In the genomic region with DNA sequence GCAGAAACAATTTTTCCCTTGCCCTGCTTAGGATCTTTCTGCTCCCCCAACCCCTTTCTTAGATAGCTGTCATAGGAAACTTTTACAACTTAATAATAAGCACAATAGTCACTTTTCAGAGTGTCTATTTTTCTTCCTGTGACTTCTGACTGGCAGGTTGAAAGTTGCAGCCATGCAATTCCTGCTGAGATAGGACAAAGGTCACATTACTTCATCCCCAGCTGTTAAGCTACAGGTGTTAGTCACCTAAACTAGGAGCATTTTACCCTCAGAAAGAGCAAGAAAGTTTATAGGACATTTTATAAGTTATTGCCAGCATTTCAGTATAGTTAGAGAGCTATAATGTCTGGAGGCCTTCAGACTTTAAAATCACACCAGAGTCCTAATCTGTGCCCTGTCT, we compare ENCODE assay signal across 28 mouse cellular contexts. TPM values are rescaled to one million over a fixed set of nuclear protein-coding genes. Genes with fewer than 3 reads are reported as not detected.
A peak's percentile ranks its signal among the peaks of the same experiment; 100 is the strongest.
DNase-seq lines count a peak whose midpoint lies in the region; ATAC-seq lines count a peak whose summit lies in the region.
"Had no signal": no experiment of that assay in that cellular context is flagged by ENCODE, and none has a peak within 500 bp of the region (broad histone marks: within the 10 kb centered on the region; RNA-seq: fewer than 3 reads in every experiment).

No protein-coding gene starts in this region.

- no peaks in the 10 kb centered on the region for H3K27me3 ChIP-seq in midbrain, embryonic 11.5 days (ENCODE audit: control insufficient read depth, insufficient read depth, low read length)
- no peaks in the 10 kb centered on the region for H3K27me3 ChIP-seq in midbrain, embryonic 10.5 days (ENCODE audit: low read depth, poor library complexity, severe bottlenecking)
- H3K27me3 ChIP-seq in intestine, embryonic 15.5 days (replicated peaks) = no peaks in the 10 kb centered on the region
- H3K27me3 ChIP-seq: embryonic facial prominence, embryonic 13.5 days; forebrain, embryonic 12.5 days; forebrain, embryonic 15.5 days; hindbrain, embryonic 13.5 days had no signal

- no peak overlapping the region for H3K4me2 ChIP-seq in midbrain, embryonic 11.5 days
- no peak overlapping the region for H3K4me2 ChIP-seq in intestine, embryonic 15.5 days (replicated peaks)
- H3K4me2 ChIP-seq: embryonic facial prominence, embryonic 13.5 days; forebrain, embryonic 12.5 days; forebrain, embryonic 15.5 days; heart, embryonic 11.5 days; hindbrain, embryonic 13.5 days had no signal

- no peaks in the 10 kb centered on the region for H3K36me3 ChIP-seq in midbrain, embryonic 11.5 days (ENCODE audit: control insufficient read depth, insufficient read depth, low read length)
- H3K36me3 ChIP-seq in midbrain, embryonic 10.5 days = no peaks in the 10 kb centered on the region
- H3K36me3 ChIP-seq in intestine, embryonic 15.5 days = no peaks in the 10 kb centered on the region
- H3K36me3 ChIP-seq: embryonic facial prominence, embryonic 10.5 days; embryonic facial prominence, embryonic 13.5 days; forebrain, embryonic 12.5 days; forebrain, embryonic 15.5 days; hindbrain, embryonic 10.5 days; hindbrain, embryonic 13.5 days had no signal

- H3K27ac ChIP-seq in midbrain, embryonic 11.5 days (ENCODE audit: low read depth, low read length) = no peak overlapping the region
- H3K27ac ChIP-seq in midbrain, embryonic 10.5 days (replicated peaks) = no peak overlapping the region
- H3K27ac ChIP-seq in intestine, embryonic 15.5 days = no peak overlapping the region
- H3K27ac ChIP-seq: embryonic facial prominence, embryonic 10.5 days; embryonic facial prominence, embryonic 13.5 days; forebrain, embryonic 12.5 days; forebrain, embryonic 15.5 days; gastrocnemius, adult 2 months; hindbrain, embryonic 10.5 days; hindbrain, embryonic 13.5 days had no signal

- H3K4me1 ChIP-seq in midbrain, embryonic 11.5 days (ENCODE audit: control insufficient read depth, insufficient read depth, low read length) = no peaks in the 10 kb centered on the region
- no peaks in the 10 kb centered on the region for H3K4me1 ChIP-seq in midbrain, embryonic 10.5 days
- H3K4me1 ChIP-seq in intestine, embryonic 15.5 days (replicated peaks) = no peaks in the 10 kb centered on the region
- H3K4me1 ChIP-seq: embryonic facial prominence, embryonic 10.5 days; embryonic facial prominence, embryonic 13.5 days; forebrain, embryonic 12.5 days; forebrain, embryonic 15.5 days; hindbrain, embryonic 10.5 days; hindbrain, embryonic 13.5 days had no signal

- ATAC-seq in midbrain, embryonic 11.5 days (ENCODE audit: low FRiP score) = no peak
- ATAC-seq in intestine, embryonic 15.5 days = peak; percentile 95
- ATAC-seq: activated CD4-positive, CD25-positive, alpha-beta regulatory T cell, adult 4 months; CD4-positive, CD25-positive, alpha-beta regulatory T cell, adult 4 months; forebrain, embryonic 15.5 days; hindbrain, embryonic 16.5 days had no signal

- no peak overlapping the region for H3K4me3 ChIP-seq in midbrain, embryonic 11.5 days (ENCODE audit: low read depth, low read length)
- no peak overlapping the region for H3K4me3 ChIP-seq in midbrain, embryonic 10.5 days
- no peak overlapping the region for H3K4me3 ChIP-seq in intestine, embryonic 15.5 days (replicated peaks)
- H3K4me3 ChIP-seq: embryonic facial prominence, embryonic 10.5 days; embryonic facial prominence, embryonic 13.5 days; erythroblast, embryonic 14.5 days; forebrain, embryonic 12.5 days; forebrain, embryonic 15.5 days; gastrocnemius, adult 2 months; hindbrain, embryonic 10.5 days; hindbrain, embryonic 13.5 days had no signal

- no peak overlapping the region for H3K9ac ChIP-seq in midbrain, embryonic 11.5 days (ENCODE audit: low read length)
- no peak overlapping the region for H3K9ac ChIP-seq in intestine, embryonic 15.5 days
- H3K9ac ChIP-seq: embryonic facial prominence, embryonic 13.5 days; forebrain, embryonic 12.5 days; forebrain, embryonic 15.5 days; hindbrain, embryonic 13.5 days had no signal

- intact Hi-C loops in heart, postnatal 14 days (cut with DNase I) = no loop called here

- H3K9me3 ChIP-seq in midbrain, embryonic 11.5 days (ENCODE audit: control insufficient read depth, low read length) = no peaks in the 10 kb centered on the region
- no peaks in the 10 kb centered on the region; the same call in 1 of the 2 replicates for H3K9me3 ChIP-seq in midbrain, embryonic 10.5 days (replicated peaks)
- H3K9me3 ChIP-seq in intestine, embryonic 15.5 days = no peaks in the 10 kb centered on the region
- H3K9me3 ChIP-seq: embryonic facial prominence, embryonic 10.5 days; embryonic facial prominence, embryonic 13.5 days; forebrain, embryonic 12.5 days; forebrain, embryonic 15.5 days; hindbrain, embryonic 10.5 days; hindbrain, embryonic 13.5 days had no signal

- DNase-seq in midbrain, embryonic 11.5 days (ENCODE audit: low spot score, missing footprints) = peak; percentile 47
- no peak for DNase-seq in midbrain, embryonic 10.5 days (ENCODE audit: low spot score)
- peak; percentile 67 for DNase-seq in large intestine, adult 2 months (ENCODE audit: low read depth, low spot score)
- DNase-seq in cerebellum, postnatal 36 days = no peak
- no peak for DNase-seq in heart, postnatal 14 days
- DNase-seq: adrenal gland, adult 8-10 months; adrenal gland, postnatal 25 days; cerebellum, adult 11-12 months; cerebellum, adult 8-10 months; cerebellum, postnatal 10 days; embryo, embryonic 11 days; gastrocnemius, adult 2 months; gastrocnemius, postnatal 14 days; heart, adult 11 months; heart, postnatal 36 days had no signal

RNA-seq across cellular contexts. Expression of gene Casp1, which starts 11.7 kb away (rescaled TPM):
- polyA plus RNA-seq in midbrain, embryonic 11.5 days (2014; fragmentation: Nextera tagmentation; extraction: Ambion mirVana) = 1.1 and 1.2 TPM in 2 replicates
- polyA plus RNA-seq in midbrain, embryonic 10.5 days (2016; fragmentation: Nextera tagmentation; extraction: Ambion mirVana) = 0.63 and 0.98 TPM in 2 replicates
- polyA plus RNA-seq in intestine, embryonic 15.5 days (2015; fragmentation: Nextera tagmentation; extraction: Ambion mirVana) = 4.1 and 4.4 TPM in 2 replicates
- 15.5 and 17.2 TPM in 2 replicates for polyA plus RNA-seq in large intestine, adult 2 months (2012; rRNA removed)
- under 1 TPM; 0.48 to 1.00 TPM for total RNA-seq in heart, postnatal 14 days (2021)
- polyA plus RNA-seq: erythroblast, embryonic 14.5 days had no signal

RNA-seq across cellular contexts. Expression of gene Casp4, which starts 22.0 kb away (rescaled TPM):
- polyA plus RNA-seq in midbrain, embryonic 11.5 days (2014; fragmentation: Nextera tagmentation; extraction: Ambion mirVana) = 0.18 and 0.22 TPM in 2 replicates
- polyA plus RNA-seq in midbrain, embryonic 10.5 days (2016; fragmentation: Nextera tagmentation; extraction: Ambion mirVana) = 0.12 TPM in 1 of 2 replicates, not detected in the other
- polyA plus RNA-seq in intestine, embryonic 15.5 days (2015; fragmentation: Nextera tagmentation; extraction: Ambion mirVana) = 3.2 and 3.6 TPM in 2 replicates
- 26.4 and 30.7 TPM in 2 replicates for polyA plus RNA-seq in large intestine, adult 2 months (2012; rRNA removed)
- 1 to 10 TPM; 2.2 to 2.6 TPM for total RNA-seq in heart, postnatal 14 days (2021)
- polyA plus RNA-seq: embryonic facial prominence, embryonic 10.5 days; erythroblast, embryonic 14.5 days; hindbrain, embryonic 10.5 days had no signal

RNA-seq across cellular contexts. Expression of gene Casp12, which starts 58.6 kb away (rescaled TPM):
- 0.29 TPM in 1 of 2 replicates, not detected in the other for polyA plus RNA-seq in midbrain, embryonic 11.5 days (2014; fragmentation: Nextera tagmentation; extraction: Ambion mirVana)
- polyA plus RNA-seq in midbrain, embryonic 10.5 days (2016; fragmentation: Nextera tagmentation; extraction: Ambion mirVana) = not detected in 2 replicates
- 7.2 and 8.9 TPM in 2 replicates for polyA plus RNA-seq in intestine, embryonic 15.5 days (2015; fragmentation: Nextera tagmentation; extraction: Ambion mirVana)
- polyA plus RNA-seq in large intestine, adult 2 months (2012; rRNA removed) = 2.1 and 2.5 TPM in 2 replicates
- 1 to 10 TPM; 5.6 to 7.0 TPM for total RNA-seq in heart, postnatal 14 days (2021)
- total RNA-seq: MEL had no signal
- polyA plus RNA-seq: embryonic facial prominence, embryonic 10.5 days; erythroblast, embryonic 14.5 days; forebrain, embryonic 12.5 days; hindbrain, embryonic 10.5 days had no signal

Comparison
In these comparisons a context has a peak if more than half of its experiments do, and no peak if none do; other contexts are left out.
1. DNase-seq: peak in midbrain, embryonic 11.5 days (single experiment) and large intestine, adult 2 months (single experiment); none in midbrain, embryonic 10.5 days (single experiment), cerebellum, postnatal 36 days (0 of 2) and heart, postnatal 14 days (0 of 2).